Mouse (Mus musculus): ENCODE data around the gene Tmem165. TPM values are rescaled to one million over a fixed set of nuclear protein-coding genes. Genes with fewer than 3 reads are reported as not detected.
A peak's percentile ranks its signal among the peaks of the same experiment; 100 is the strongest.

Tmem165 gene
- 98.1 and 99.0 TPM in 2 replicates for polyA plus RNA-seq (2015; fragmentation: Nextera tagmentation; extraction: Ambion mirVana)

DNA sequence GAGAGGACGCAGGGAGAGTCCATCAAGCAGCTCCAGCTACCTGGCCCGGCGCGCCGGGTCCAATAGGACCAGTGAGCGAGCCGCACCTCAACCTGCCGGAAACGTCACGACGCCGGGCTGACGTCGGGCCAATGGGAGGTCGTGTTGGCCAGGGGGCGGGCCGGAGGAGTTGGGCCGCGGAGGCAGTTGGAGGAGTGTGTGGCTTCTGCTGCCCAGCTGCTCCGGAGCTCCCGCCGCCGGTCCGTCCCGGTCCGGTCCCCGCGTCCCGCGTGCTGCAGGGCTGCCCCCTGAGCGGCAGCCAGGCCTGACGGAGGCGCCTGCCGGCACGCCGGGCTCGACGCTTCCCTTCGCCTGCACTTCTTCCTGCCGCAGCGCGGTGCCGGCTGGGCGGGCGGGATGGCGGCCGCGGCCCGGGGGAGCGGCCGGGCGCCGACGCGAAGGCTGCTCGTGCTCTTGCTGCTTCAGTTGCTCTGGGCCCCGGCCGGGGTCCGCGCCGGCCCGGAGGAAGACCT, at the start of gene Tmem165:
TSS of gene Tmem165 (plus strand) at position 131 of the 512 bp plus-strand sequence.
- Histone ChIP-seq H3K36me3 (no peaks in the 10 kb centered on the region), H3K4me1 (peaks cover 12% of the 10 kb centered on the region), H3K4me3 (replicated peaks) (peak within 1 kb of the TSS; percentile 96), H3K27me3 (replicated peaks) (no peaks in the 10 kb centered on the region), H3K4me2 (peak within 1 kb of the TSS; percentile 83), H3K27ac (peak within 1 kb of the TSS; percentile 97), H3K9me3 (no peaks in the 10 kb centered on the region), H3K9ac (peak within 1 kb of the TSS; percentile 89)
- 0% methylated on average over 48 of the region's 62 CpGs for WGBS
- peak; percentile 96 for ATAC-seq (ENCODE audit: insufficient read depth, low FRiP score, low read depth)

DNA sequence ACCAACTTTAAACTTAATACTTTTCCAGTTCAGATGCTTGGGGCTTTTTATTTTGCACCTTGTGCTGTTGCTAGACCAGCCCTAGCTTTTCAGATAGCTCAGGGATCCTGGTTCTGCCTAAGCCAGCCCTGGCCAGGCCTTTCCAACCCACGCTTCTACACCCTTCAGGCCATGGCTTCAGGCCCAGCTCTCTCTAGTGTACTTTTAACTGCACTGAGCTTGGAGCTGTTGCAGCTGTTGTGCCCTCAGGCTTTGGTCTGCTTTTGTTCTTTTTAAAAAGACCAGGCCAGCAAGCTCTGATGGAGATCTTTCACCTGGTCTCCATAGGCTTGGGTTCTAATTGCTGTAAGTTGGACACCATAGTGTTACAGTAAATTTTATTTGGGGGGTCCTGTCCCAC, 48.0 kb upstream of the Tmem165 start:
- peaks cover 6% of the 10 kb centered on the region; the same call in 1 of the 2 replicates for H3K4me1 ChIP-seq
- H3K27me3 ChIP-seq (replicated peaks): no peaks in the 10 kb centered on the region
- 57% methylated on average over 1 of the region's 1 CpGs for WGBS
- no peak overlapping the region for H3K9ac ChIP-seq
- H3K27ac ChIP-seq: peak overlapping the region; percentile 11; the same call in 1 of the 2 replicates
- H3K4me2 ChIP-seq: no peak overlapping the region
- H3K4me3 ChIP-seq (replicated peaks): no peak overlapping the region
- H3K36me3 ChIP-seq: no peaks in the 10 kb centered on the region
- no peaks in the 10 kb centered on the region for H3K9me3 ChIP-seq
- no peak for ATAC-seq (ENCODE audit: insufficient read depth, low FRiP score, low read depth)

DNA sequence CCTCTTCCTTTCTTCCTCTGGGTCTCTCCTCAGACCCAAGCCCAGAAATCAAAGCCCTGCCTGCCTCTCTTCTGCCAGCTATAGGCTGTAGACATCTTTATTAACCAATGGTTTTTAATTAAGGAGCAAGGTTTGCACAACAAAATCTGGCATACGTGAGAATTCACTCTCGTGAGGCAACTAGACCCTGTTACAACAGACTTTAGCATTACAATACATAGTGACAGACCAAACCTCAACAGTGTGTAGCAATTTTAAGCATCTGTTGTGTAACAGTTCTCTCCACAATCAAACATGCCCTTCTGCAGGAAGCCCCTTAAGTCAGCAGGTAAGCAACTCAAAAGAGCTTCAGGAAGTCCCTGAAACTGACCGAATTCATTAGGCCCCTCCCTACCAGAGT, 47.4 kb upstream of the Tmem165 start:
- H3K4me2 ChIP-seq: no peak overlapping the region
- no peak overlapping the region for H3K9ac ChIP-seq
- H3K27ac ChIP-seq: peak overlapping the region; percentile 9; the same call in 1 of the 2 replicates
- WGBS: 87% methylated on average over 3 of the region's 3 CpGs
- no peaks in the 10 kb centered on the region for H3K9me3 ChIP-seq
- H3K27me3 ChIP-seq (replicated peaks): no peaks in the 10 kb centered on the region
- ATAC-seq (ENCODE audit: insufficient read depth, low FRiP score, low read depth): no peak
- H3K4me3 ChIP-seq (replicated peaks): no peak overlapping the region
- H3K36me3 ChIP-seq: no peaks in the 10 kb centered on the region
- peaks cover 9% of the 10 kb centered on the region for H3K4me1 ChIP-seq

DNA sequence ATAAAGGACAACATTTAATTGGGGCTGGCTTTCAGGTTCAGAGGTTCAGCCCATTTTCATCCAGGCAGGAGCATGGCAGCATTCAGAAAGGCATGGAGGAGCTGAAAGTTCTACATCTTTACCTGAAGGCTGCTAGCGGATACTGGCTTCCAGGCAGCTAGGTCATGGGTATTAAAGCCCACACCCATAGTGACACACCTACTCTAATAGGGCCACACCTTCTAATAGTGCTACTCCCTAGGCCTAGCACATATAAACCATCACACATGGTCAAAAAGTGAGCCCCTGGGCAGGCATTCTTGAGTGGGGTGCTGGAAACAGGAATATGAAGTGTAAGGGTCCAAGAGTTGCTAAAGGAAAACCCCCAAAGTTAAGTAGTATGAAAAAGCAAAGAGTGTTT, 46.1 kb upstream of the Tmem165 start:
- no peak for ATAC-seq (ENCODE audit: insufficient read depth, low FRiP score, low read depth)
- H3K9me3 ChIP-seq: no peaks in the 10 kb centered on the region
- 73% methylated on average over 1 of the region's 1 CpGs for WGBS

DNA sequence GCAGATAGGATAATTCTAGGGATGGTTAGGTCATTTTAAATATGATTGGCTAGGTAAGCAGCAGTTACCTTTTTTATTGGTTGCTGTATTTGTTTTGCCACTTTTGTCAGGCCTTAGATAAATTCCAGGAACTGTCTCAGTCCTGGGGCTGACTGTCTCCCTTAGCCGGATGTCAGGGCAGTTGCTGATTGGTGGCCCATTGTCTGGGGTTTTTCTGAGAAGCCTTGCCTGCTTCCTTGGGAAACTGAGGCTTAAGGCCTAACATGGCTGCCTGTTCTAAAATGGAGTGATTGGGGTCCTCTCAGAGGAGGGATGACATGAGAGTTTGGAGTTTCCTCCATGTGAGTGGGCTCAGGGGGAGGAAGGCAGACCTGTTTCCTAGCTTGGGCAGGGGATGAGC, 45.6 kb upstream of the Tmem165 start:
- Histone ChIP-seq H3K27me3 (replicated peaks) (no peaks in the 10 kb centered on the region), H3K4me2 (no peak overlapping the region), H3K36me3 (no peaks in the 10 kb centered on the region), H3K4me1 (peaks cover 11% of the 10 kb centered on the region), H3K9me3 (no peaks in the 10 kb centered on the region), H3K4me3 (replicated peaks) (no peak overlapping the region), H3K9ac (no peak overlapping the region), H3K27ac (no peak overlapping the region)
- 73% methylated on average over 1 of the region's 1 CpGs for WGBS
- ATAC-seq (ENCODE audit: insufficient read depth, low FRiP score, low read depth): no peak

More for the DNA sequence above, 46.1 kb upstream of the Tmem165 start:
- Histone ChIP-seq H3K36me3 (no peaks in the 10 kb centered on the region), H3K4me3 (replicated peaks) (no peak overlapping the region), H3K4me2 (no peak overlapping the region), H3K27ac (no peak overlapping the region), H3K4me1 (peaks cover 11% of the 10 kb centered on the region), H3K9ac (no peak overlapping the region), H3K27me3 (replicated peaks) (no peaks in the 10 kb centered on the region)

DNA sequence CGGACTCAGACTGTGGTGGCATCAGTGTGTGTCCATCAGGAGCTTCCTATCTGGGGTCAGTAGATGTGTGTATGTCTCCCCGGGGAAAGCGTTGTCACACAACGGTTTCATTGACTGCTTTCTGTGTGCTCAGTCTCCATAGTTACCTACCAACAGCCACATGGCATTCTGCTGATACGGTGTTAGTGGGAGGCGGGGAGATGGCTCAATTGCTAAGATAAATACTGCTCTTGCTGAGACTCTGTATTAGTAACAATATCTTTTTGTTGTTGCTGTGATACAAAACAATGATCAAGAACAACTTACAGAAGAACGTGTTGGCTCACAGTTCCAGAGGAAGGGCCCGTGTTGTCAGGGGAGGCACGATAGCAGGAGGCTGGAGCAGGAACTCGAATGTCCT, 45.2 kb upstream of the Tmem165 start:
- H3K4me2 ChIP-seq: no peak overlapping the region
- WGBS: 66% methylated on average over 10 of the region's 10 CpGs
- H3K9ac ChIP-seq: no peak overlapping the region
- no peak overlapping the region for H3K4me3 ChIP-seq (replicated peaks)
- no peaks in the 10 kb centered on the region for H3K9me3 ChIP-seq
- no peak for ATAC-seq (ENCODE audit: insufficient read depth, low FRiP score, low read depth)
- no peak overlapping the region for H3K27ac ChIP-seq
- H3K36me3 ChIP-seq: no peaks in the 10 kb centered on the region
- H3K27me3 ChIP-seq (replicated peaks): no peaks in the 10 kb centered on the region
- H3K4me1 ChIP-seq: peaks cover 11% of the 10 kb centered on the region

DNA sequence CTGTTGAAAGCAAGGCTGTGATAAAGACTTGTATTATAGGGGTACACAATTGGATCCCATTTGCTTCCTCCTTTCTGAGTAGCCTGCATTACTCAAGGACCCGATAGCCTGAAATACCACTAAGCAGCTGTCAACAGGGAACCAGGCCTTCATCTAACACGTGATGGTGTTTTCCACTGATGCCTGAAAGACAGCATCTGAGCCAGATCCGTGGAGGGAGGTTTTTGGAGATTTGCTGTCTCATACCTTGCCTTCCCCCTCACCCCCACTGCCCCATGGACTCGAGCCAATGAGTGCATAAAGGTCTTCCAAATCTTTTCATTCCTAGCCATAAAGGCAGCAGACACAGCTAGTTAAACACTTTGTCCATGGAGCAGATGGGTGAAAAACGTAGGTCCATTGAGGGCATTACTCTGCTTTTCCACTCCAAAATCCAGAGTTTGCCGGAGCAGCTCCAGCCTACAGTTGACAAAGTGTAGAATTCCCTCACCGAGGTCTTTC, 44.5 kb upstream of the Tmem165 start:
- no peaks in the 10 kb centered on the region for H3K27me3 ChIP-seq (replicated peaks)
- no peak overlapping the region; the same call in 1 of the 2 replicates for H3K27ac ChIP-seq
- H3K36me3 ChIP-seq: no peaks in the 10 kb centered on the region
- 40% methylated on average over 7 of the region's 7 CpGs for WGBS
- H3K9me3 ChIP-seq: no peaks in the 10 kb centered on the region
- peaks cover 11% of the 10 kb centered on the region for H3K4me1 ChIP-seq
- ATAC-seq (ENCODE audit: insufficient read depth, low FRiP score, low read depth): no peak
- H3K9ac ChIP-seq: no peak overlapping the region
- H3K4me3 ChIP-seq (replicated peaks): peak overlapping the region; percentile 90; the same call in 1 of the 2 replicates
- peak overlapping the region; percentile 68 for H3K4me2 ChIP-seq

DNA sequence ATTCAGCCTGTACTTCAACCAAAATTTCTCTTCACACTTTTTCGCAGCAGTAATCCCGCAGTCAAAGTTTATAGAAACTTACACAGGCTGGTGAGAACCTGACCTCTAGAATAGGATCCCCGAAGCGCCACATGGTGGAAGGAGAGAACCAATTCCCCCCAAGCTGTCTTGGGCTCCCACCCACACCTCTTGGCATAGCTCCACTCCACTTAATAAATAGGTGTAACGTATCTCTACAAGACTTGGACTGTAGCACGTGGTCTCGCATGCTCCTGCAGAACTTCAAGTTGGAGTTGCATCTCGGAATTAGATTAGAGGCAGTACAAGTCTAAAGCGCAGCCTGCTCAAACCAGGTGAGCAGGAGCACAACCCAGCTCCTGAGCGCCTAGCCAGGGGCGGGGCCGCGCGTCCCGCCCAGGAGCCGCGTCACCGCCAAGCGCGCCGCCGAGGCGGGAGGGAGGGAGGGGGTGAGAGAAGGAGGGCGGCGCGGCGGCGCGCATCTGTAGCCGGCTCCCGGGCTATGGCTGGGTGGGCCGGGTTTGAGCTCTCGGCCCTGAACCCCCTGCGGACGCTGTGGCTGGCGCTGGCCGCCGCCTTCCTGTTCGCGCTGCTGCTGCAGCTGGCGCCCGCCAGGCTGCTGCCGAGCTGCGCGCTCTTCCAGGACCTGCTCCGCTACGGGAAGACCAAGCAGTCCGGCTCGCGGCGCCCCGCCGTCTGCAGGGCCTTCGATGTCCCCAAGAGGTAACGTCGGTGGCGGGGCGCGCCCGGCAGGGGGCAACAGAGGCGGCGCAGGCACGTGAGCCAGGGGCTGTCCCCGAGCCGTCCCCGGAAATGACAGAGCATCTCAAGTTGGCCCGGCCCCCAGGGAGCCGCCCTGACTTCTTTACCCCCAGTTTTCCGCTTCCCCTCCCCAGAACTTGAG, 43.6 kb upstream of the Tmem165 start, which contains the start of gene Srd5a3:
TSS of gene Srd5a3 (plus strand) at position 464 of the 922 bp plus-strand sequence.
- Histone ChIP-seq H3K4me1 (peaks cover 11% of the 10 kb centered on the region), H3K4me2 (peak within 1 kb of the TSS; percentile 68), H3K4me3 (replicated peaks) (peak within 1 kb of the TSS; percentile 90), H3K9ac (peak within 1 kb of the TSS; percentile 92), H3K27ac (peak within 1 kb of the TSS; percentile 100), H3K36me3 (no peaks in the 10 kb centered on the region), H3K27me3 (replicated peaks) (no peaks in the 10 kb centered on the region), H3K9me3 (no peaks in the 10 kb centered on the region)
- peak; percentile 97 for ATAC-seq (ENCODE audit: insufficient read depth, low FRiP score, low read depth)
- WGBS: under 1% methylated on average over 69 of the region's 69 CpGs

DNA sequence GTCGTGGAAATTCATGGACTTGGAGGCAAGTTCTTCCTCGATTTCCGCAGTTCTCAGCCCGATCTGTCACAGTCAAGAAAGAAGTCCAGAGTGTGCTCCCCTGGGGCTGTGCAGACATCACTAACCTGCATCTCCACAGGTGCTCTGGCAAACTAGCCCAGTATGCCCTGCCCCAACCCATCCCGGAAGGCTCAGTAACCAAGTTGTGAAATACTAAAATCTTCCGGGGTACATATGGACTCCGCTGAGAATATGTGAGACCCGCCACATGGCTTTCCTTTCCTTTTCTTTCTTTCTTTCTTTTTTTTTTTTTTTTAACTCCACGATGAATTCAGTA, 43.0 kb upstream of the Tmem165 start:
- 8% methylated on average over 9 of the region's 9 CpGs for WGBS
- Histone ChIP-seq H3K9me3 (no peaks in the 10 kb centered on the region), H3K4me2 (peak overlapping the region; percentile 68), H3K36me3 (no peaks in the 10 kb centered on the region), H3K9ac (peak overlapping the region; percentile 92), H3K4me1 (peaks cover 11% of the 10 kb centered on the region), H3K27ac (peak overlapping the region; percentile 100), H3K27me3 (replicated peaks) (no peaks in the 10 kb centered on the region), H3K4me3 (replicated peaks) (peak overlapping the region; percentile 90)
- peak; percentile 44 for ATAC-seq (ENCODE audit: insufficient read depth, low FRiP score, low read depth)

GRCm38 (mm10) chr5:76143356-76143755, 40.3 kb upstream of the Tmem165 start:
- Histone ChIP-seq H3K4me3 (replicated peaks) (no peak overlapping the region), H3K36me3 (no peaks in the 10 kb centered on the region), H3K4me2 (no peak overlapping the region), H3K9me3 (no peaks in the 10 kb centered on the region), H3K9ac (no peak overlapping the region), H3K27ac (no peak overlapping the region), H3K27me3 (replicated peaks) (no peaks in the 10 kb centered on the region), H3K4me1 (peaks cover 11% of the 10 kb centered on the region)
- WGBS: 78% methylated on average over 4 of the region's 4 CpGs
- no peak for ATAC-seq (ENCODE audit: insufficient read depth, low FRiP score, low read depth)

GRCm38 (mm10) chr5:76146401-76146800, 37.3 kb upstream of the Tmem165 start:
- WGBS: 90% methylated on average over 1 of the region's 1 CpGs
- Histone ChIP-seq H3K27ac (no peak overlapping the region), H3K4me2 (no peak overlapping the region), H3K36me3 (peaks cover 17% of the 10 kb centered on the region; the same call in 1 of the 2 replicates), H3K4me3 (replicated peaks) (no peak overlapping the region), H3K4me1 (0 out of 2 replicates have a peak, but pooled peaks cover under 1% of the 10 kb centered on the region), H3K9me3 (no peaks in the 10 kb centered on the region), H3K9ac (no peak overlapping the region), H3K27me3 (replicated peaks) (no peaks in the 10 kb centered on the region)
- ATAC-seq (ENCODE audit: insufficient read depth, low FRiP score, low read depth): no peak; the same call in 1 of the 2 replicates

DNA sequence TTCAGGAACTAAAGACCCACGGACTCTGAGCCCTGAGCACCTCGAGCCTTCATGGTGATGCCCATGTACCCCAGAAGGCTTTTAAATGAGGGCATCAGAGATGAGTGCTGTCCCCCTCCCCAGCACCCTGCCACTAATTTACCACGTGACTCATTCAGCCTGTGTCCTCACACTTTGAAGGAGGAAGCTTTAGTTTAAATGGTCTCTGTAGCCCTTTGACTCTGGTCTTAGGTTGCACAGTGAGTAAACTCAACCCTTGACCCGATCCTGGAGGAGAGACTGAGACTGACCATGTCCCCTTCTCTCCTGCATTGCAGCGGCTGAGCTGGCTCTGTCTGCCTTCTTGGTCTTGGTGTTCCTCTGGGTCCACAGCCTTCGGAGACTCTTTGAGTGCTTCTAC, 34.2 kb upstream of the Tmem165 start:
- H3K4me1 ChIP-seq: no peaks in the 10 kb centered on the region
- no peak overlapping the region for H3K4me3 ChIP-seq (replicated peaks)
- no peak for ATAC-seq (ENCODE audit: insufficient read depth, low FRiP score, low read depth)
- H3K9me3 ChIP-seq: no peaks in the 10 kb centered on the region
- H3K4me2 ChIP-seq: no peak overlapping the region
- H3K27ac ChIP-seq: no peak overlapping the region
- no peaks in the 10 kb centered on the region for H3K27me3 ChIP-seq (replicated peaks)
- no peak overlapping the region for H3K9ac ChIP-seq
- 93% methylated on average over 6 of the region's 6 CpGs for WGBS
- peaks cover 17% of the 10 kb centered on the region; the same call in 1 of the 2 replicates for H3K36me3 ChIP-seq
